Mouse (Mus musculus) thymus, postnatal 4 days (tissue): ENCODE data around the gene Abcg8.

Experiments used
- DNase-seq: peaks from one replicate; pipeline ENCODE4 v3.0.0; 2021

Abcg8 gene

GRCm38 (mm10) chr17:84665053-84665452 lies 11.0 kb upstream of the Abcg8 start:
- DNase-seq, result no peak

GRCm38 (mm10) chr17:84665691-84666090 lies 10.4 kb upstream of the Abcg8 start:
- DNase-seq, result no peak

GRCm38 (mm10) chr17:84667848-84668247 lies 8.3 kb upstream of the Abcg8 start:
- DNase-seq, result no peak

- DNase-seq, result no peak
These were observed 3.4 kb upstream of the Abcg8 start for GRCm38 (mm10) chr17:84672376-84673369.

GRCm38 (mm10) chr17:84674048-84674447 lies 2.1 kb upstream of the Abcg8 start:
- no peak for DNase-seq

GRCm38 (mm10) chr17:84675204-84675603 lies 898 bp upstream of the Abcg8 start:
- DNase-seq, result no peak

GRCm38 (mm10) chr17:84677595-84677994 lies 1.5 kb downstream of the Abcg8 start:
- DNase-seq, result no peak

- DNase-seq, result no peak
These were observed 5.6 kb downstream of the Abcg8 start for GRCm38 (mm10) chr17:84681670-84682069.

- no peak for DNase-seq
These were observed 6.9 kb downstream of the Abcg8 start, which contains the start of gene Abcg5 for GRCm38 (mm10) chr17:84682734-84683717. Abcg5 (minus strand) TSS chr17:84683011.

- no peak for DNase-seq
These were observed 8.2 kb downstream of the Abcg8 start for GRCm38 (mm10) chr17:84684284-84684683.

GRCm38 (mm10) chr17:84685286-84685685 lies 9.2 kb downstream of the Abcg8 start:
- DNase-seq, result no peak

GRCm38 (mm10) chr17:84687994-84688393 lies 11.9 kb downstream of the Abcg8 start:
- no peak for DNase-seq

- no peak for DNase-seq
These were observed 12.7 kb downstream of the Abcg8 start for GRCm38 (mm10) chr17:84688834-84689233.

GRCm38 (mm10) chr17:84689316-84689715 lies 13.2 kb downstream of the Abcg8 start:
- no peak for DNase-seq

GRCm38 (mm10) chr17:84690111-84690510 lies 14.0 kb downstream of the Abcg8 start:
- no peak for DNase-seq

GRCm38 (mm10) chr17:84693741-84694140 lies 17.6 kb downstream of the Abcg8 start:
- DNase-seq, result no peak

- no peak for DNase-seq
These were observed 20.4 kb downstream of the Abcg8 start for GRCm38 (mm10) chr17:84696537-84696936.

GRCm38 (mm10) chr17:84698727-84699126 lies 22.6 kb downstream of the Abcg8 start:
- peak; percentile 59 for DNase-seq

GRCm38 (mm10) chr17:84707407-84707806 lies 31.3 kb downstream of the Abcg8 start:
- peak; percentile 54 for DNase-seq

GRCm38 (mm10) chr17:84708818-84709217 lies 32.7 kb downstream of the Abcg8 start:
- DNase-seq, result no peak

- peak; percentile 13 for DNase-seq
These were observed 33.3 kb downstream of the Abcg8 start for GRCm38 (mm10) chr17:84709403-84709851.

GRCm38 (mm10) chr17:84713563-84714164 lies 37.6 kb downstream of the Abcg8 start:
- DNase-seq, result no peak

- DNase-seq, result no peak
These were observed 38.8 kb downstream of the Abcg8 start for GRCm38 (mm10) chr17:84714930-84715329.
